Mouse (Mus musculus): ENCODE results near the gene Donson. TPM values are rescaled to one million over a fixed set of nuclear protein-coding genes. Genes with fewer than 3 reads are reported as not detected.

Donson gene
- total RNA-seq (2021), result 10 to 100 TPM; 27.4 to 28.8 TPM

DNA sequence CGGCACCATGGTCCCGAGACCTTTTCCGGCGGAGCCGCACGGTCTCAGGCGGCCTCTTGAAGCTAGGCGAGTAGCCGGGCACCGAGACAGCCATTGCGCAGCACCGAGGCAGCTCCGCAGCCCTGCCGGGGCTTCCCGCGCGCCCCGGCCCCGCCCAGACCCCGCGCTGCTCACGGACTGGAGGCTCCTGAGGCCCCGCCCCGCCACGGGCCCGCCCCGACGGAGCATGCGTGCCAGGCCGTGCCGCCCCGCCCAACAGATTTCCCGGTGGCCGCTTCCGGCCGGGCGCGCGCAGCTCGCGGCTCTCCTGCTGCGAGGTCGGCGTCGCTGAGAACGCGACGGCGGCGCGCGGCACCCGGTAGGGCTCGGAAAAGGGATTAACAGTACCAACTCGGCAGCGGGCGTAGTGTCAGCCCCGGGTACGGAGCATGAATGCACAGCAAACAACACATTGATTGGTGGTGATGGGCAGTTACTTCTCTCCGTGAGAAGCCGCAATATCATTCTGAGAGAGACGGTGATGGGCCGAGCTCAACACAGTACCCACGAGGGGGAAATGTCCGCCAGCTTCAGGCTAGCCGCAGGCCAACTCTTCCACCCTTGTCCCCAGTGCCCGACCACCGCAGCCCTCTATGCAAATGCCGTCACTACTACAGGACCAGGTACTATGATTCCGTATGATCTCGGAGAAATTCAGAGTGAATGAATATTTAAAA lies at the start of gene Donson:
Gene Donson (minus strand): TSS at position 152 of the 716 bp plus-strand sequence.
- peak; percentile 92 to 94 for DNase-seq (ENCODE audit: low spot score in 2 of 2)
- intact Hi-C loops (cut with DNase I), result no loop called here

GRCm38 (mm10) chr16:91736046-91736816 lies 47.7 kb upstream of the Donson start:
- intact Hi-C loops (cut with DNase I), result no loop called here
- DNase-seq (ENCODE audit: low spot score in 2 of 2), result no peak

DNA sequence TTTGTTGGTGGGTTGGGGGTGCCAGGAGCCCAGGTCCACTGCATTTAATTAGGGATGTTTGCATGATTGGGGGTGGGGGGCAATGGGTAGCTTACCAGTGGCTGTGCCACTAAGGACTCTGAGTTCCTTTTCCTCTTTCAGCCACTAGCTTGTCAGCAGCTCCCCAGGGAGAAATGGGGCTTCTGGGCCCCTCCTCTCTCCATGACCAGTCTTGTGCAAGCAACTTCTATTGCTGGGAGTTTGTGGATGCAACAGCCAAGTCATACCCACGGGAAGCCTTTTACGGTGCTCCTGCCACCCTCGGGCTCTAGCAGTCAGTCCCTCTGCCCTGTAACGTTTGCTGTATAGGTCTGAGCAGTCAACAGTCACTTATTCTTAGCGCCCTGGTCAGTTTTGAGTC lies 46.2 kb upstream of the Donson start:
- DNase-seq (ENCODE audit: low spot score in 2 of 2), result no peak
- intact Hi-C loops (cut with DNase I), result loop anchor here (5.0 kb wide), 1 partner anchor 48 kb away; no protein-coding TSS in a partner anchor

- no peak for DNase-seq (ENCODE audit: low spot score in 2 of 2)
- intact Hi-C loops (cut with DNase I), result loop anchor here (5.0 kb wide), 1 partner anchor 49 kb away; no protein-coding TSS in a partner anchor
These were observed 44.2 kb upstream of the Donson start for GRCm38 (mm10) chr16:91732816-91733215.

DNA sequence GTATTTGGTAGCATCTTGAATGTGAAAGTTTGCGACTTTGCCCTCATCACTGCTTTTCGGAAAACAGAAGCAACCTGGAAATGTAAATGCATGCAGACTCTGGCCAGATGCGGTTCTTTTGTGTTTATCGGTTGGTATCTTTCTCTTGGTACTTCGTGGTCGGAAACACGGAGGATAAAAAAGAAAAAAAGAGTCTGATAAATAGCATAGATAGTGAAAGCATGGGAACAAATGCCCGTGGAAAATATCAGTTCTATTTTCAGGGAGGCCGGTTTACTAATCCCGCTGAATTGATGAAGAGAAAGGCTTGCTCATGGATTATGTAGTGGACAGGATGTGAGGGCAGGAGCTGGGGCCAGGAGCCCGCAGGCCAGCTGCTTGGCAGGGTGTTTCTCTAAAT lies 41.9 kb upstream of the Donson start:
- intact Hi-C loops (cut with DNase I), result loop anchor here (5.0 kb wide), 1 partner anchor 52 kb away; no protein-coding TSS in a partner anchor
- no peak for DNase-seq (ENCODE audit: low spot score in 2 of 2)

GRCm38 (mm10) chr16:91729821-91730441 lies 41.4 kb upstream of the Donson start:
- peak; percentile 24 to 37 for DNase-seq (ENCODE audit: low spot score in 2 of 2)
- intact Hi-C loops (cut with DNase I), result loop anchor here (2.0 to 10.0 kb wide), 3 partner anchors 52 to 575 kb away; partner anchors contain the start of gene Smim11

DNA sequence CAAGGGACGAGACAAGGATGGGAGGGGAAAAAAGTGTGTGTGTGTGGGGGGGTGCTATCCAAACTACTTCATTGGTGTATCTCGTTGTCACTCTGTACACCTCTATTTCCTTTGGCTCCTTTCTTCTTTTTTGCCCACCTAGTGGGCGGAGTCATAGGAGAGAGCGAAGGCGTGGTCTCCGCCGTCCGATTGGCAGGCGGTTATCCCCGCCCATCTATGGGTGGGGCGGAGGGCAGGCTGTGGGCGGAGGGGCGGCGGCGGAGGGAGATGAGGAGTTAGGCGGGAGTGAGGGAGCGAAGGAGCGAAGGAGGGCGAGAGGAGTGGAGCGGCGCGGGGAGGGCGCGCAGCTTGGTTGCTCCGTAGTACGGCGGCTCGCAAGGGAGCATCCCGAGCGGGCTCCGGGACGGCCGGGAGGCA lies 40.5 kb upstream of the Donson start, which contains the start of gene Itsn1:
Gene Itsn1 (plus strand): TSS at position 216 of the 417 bp plus-strand sequence.
- intact Hi-C loops (cut with DNase I), result loop anchor here (2.0 to 10.0 kb wide), 2 partner anchors 188 to 576 kb away; partner anchors contain the start of gene Smim11
- peak; percentile 96 to 99 for DNase-seq (ENCODE audit: low spot score in 2 of 2)

DNA sequence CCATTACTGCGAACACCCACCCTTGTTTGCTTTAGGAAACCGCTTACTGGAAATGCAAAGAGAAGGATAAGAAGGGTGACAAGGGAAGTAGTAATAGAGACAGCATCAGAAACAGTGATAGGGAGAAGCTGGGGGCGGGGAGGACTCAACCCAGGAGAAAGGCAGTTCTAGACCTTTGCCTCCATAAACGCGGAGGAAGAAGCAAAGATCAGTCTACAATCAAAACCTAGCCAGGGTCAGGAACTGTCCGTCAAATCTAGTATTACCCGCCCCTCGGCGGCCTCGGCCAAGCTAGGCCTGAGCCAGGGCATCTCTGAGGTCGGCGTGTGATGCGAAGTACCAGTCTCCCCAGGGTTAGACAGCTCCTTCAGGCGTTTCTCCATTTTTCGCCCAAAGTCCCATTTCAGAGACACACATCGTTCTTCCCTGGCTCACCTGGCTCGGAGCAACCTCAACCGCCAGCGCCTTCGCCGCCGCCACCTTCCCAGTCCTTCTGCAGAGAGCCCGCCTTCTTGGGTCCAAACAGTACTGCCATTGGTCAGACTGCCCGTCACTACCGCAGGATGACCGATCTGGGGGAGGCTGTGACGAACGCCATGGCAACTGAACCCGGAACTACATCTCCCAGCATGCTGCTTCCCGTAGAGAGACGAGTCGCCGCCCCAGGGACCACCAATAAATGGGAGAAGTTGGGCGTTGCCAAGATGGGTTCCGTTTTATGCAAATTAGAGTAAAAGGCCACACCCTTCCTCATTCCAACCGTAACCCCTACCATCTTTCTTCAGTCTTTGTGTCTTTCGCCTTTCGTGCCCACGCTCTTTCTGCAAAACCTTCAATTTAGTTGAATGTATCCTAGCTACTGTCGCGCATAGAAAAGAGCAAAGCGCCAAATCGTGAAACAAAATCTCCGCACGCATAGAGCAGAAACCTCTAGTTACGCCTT lies 39.8 kb upstream of the Donson start, which contains the start of gene Cryzl1:
Gene Cryzl1 (minus strand): TSS at position 853 of the 943 bp plus-strand sequence.
- peak; percentile 98 to 100 for DNase-seq (ENCODE audit: low spot score in 2 of 2)
- intact Hi-C loops (cut with DNase I), result loop anchor here (2.0 to 10.0 kb wide), 2 partner anchors 188 to 576 kb away; partner anchors contain the start of gene Smim11

DNA sequence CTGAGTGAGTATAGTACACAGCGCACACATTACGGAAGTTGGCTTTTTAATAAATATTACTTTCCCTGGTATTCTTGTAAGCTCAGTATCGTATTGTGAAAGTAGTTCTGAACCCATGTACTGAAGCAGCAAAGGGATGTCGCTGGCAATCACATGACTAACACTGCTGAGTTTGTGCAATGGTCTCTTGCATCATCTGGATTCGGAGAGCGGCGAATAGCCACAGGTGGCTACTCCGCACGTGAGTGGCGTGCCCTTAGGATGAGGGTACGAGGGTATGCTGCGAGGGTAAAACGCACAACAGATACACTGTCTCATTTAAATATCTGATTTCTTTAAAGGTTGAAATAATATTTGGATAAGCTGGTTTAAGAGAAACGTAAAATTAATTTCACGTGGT lies 38.9 kb upstream of the Donson start:
- DNase-seq (ENCODE audit: low spot score in 2 of 2), result no peak
- intact Hi-C loops (cut with DNase I), result loop anchor here (10.0 kb wide), 1 partner anchor 577 kb away; the partner anchor contains the start of gene Smim11

GRCm38 (mm10) chr16:91724247-91724646 lies 35.7 kb upstream of the Donson start:
- intact Hi-C loops (cut with DNase I), result loop anchor here (10.0 kb wide), 1 partner anchor 581 kb away; the partner anchor contains the start of gene Smim11
- DNase-seq (ENCODE audit: low spot score in 2 of 2), result peak; percentile 33 to 53

DNA sequence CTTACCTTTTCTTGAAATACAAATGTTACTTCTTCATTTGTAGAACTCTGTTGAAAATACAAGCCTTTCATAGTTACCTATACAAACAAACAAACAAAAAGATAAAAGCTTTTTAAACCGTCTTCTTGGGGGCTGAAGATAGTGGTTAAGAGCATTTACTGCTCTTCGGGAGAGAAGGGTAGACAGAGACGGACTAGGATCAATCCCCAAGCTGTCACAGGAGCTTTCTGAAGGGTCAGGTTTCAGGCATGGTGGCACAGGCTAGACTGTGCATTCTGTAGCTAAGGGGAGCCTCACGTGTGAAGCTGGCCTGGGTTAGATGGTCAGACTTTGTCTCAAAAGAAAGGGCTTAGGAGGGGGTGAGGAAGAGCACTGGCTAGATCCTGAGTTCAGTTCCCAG lies 28.8 kb upstream of the Donson start:
- DNase-seq (ENCODE audit: low spot score in 2 of 2), result no peak
- intact Hi-C loops (cut with DNase I), result no loop called here

- no peak for DNase-seq (ENCODE audit: low spot score in 2 of 2)
- intact Hi-C loops (cut with DNase I), result no loop called here
These were observed 28.4 kb upstream of the Donson start for GRCm38 (mm10) chr16:91716927-91717349.

- intact Hi-C loops (cut with DNase I), result no loop called here
- no peak for DNase-seq (ENCODE audit: low spot score in 2 of 2)
These were observed 21.7 kb upstream of the Donson start for GRCm38 (mm10) chr16:91710241-91710640.

DNA sequence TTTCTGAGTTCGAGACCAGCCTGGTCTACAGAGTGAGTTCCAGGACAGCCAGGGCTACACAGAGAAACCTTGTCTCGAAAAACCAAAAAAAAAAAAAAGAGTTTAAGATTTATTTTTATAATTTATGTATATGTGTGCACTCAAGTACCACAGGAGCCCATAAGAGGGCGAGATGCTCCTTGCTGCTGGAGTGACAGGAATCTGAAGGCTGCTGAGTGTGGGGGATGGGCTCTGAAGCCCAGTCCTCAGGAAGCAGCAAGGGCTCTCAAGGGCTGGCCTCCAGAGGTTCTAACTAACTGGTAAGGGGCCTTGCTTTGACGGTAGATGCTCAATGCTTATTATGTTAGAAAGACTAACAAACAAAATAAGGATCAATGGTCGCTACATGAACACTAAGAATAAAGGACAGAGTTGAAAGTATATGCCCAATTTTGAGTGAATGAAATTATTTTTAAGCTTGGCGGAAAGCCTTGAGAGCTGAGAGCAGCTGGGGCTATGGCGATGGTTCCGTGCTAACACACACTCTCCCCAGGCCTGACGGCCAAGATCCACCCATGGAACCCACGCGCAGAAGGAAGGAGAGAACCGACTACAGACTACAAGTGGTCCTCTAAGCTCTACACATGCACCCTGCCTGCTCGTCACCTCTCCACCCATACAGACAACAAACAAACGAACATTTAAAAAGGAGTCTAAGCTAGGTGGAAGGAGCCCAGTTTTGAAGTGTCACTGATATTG lies 16.2 kb upstream of the Donson start:
- peak in 1 of 2 experiments; percentile 75 for DNase-seq (ENCODE audit: low spot score in 2 of 2)
- intact Hi-C loops (cut with DNase I), result no loop called here

GRCm38 (mm10) chr16:91702771-91703188 lies 14.2 kb upstream of the Donson start:
- DNase-seq (ENCODE audit: low spot score in 2 of 2), result peak in 1 of 2 experiments; percentile 39
- intact Hi-C loops (cut with DNase I), result no loop called here

GRCm38 (mm10) chr16:91701908-91702307 lies 13.3 kb upstream of the Donson start:
- intact Hi-C loops (cut with DNase I), result no loop called here

GRCm38 (mm10) chr16:91698995-91699394 lies 10.4 kb upstream of the Donson start:
- no peak for DNase-seq (ENCODE audit: low spot score in 2 of 2)
- intact Hi-C loops (cut with DNase I), result no loop called here

More at GRCm38 (mm10) chr16:91701908-91702307, 13.3 kb upstream of the Donson start:
- DNase-seq (ENCODE audit: low spot score in 2 of 2), result no peak

All from left cerebral cortex, postnatal 25 days (tissue).